Mouse (Mus musculus): ENCODE results near the gene Syce1.

- TF ChIP-seq CTCF (IDR thresholded peaks at IDR 0.05; ENCODE audit: extremely low read depth, insufficient read depth, low read length), result no peak
- no peak for TF ChIP-seq POLR2A (IDR thresholded peaks at IDR 0.05; ENCODE audit: extremely low read depth, insufficient read depth, low read length)
Measured at GRCm38 (mm10) chr7:140812850-140813249, 25.2 kb upstream of the Syce1 start.

Measured in cortical plate, adult 2 months (tissue).